Mouse (Mus musculus): ENCODE data around the gene Zfp941.

DNA sequence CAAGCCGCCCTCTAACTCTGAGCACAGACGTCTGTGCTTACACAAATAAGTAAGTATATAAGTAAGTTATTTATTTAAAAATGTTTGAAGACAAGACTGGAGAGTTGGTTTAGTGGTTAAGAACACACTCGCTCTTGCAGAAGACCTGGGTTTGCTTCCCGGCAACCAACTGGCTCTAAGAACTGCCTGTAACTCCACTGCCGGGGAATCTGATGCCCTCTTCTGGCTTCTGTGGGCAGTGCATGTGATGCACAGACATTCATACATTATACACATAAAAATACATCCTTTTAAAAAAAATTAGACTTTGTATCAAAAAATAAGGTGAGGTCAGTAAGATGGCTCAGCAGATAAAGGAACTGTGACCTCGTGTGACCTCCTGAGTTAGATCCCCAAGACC is 11.5 kb downstream of the Zfp941 start:
- no peak for TF ChIP-seq CTCF (IDR thresholded peaks at IDR 0.05; ENCODE audit: extremely low read depth, insufficient read depth, insufficient read length, insufficient replicate concordance)
- TF ChIP-seq POLR2A (IDR thresholded peaks at IDR 0.05; ENCODE audit: low read depth, low read length) = no peak

All from spleen, adult 2 months (tissue).